Mouse (Mus musculus): Measurements from ENCODE around the gene Sh3d21.

Sh3d21 gene

GRCm38 (mm10) chr4:126105131-126105783 lies 58.0 kb downstream of the Sh3d21 start:
- no peak for DNase-seq

GRCm38 (mm10) chr4:126104261-126105075 lies 58.8 kb downstream of the Sh3d21 start:
- DNase-seq, result peak; percentile 47

- DNase-seq, result peak; percentile 97
Measured at GRCm38 (mm10) chr4:126103590-126104068, 59.7 kb downstream of the Sh3d21 start, which contains the start of gene Stk40. Stk40 (plus strand) TSS chr4:126103957.

GRCm38 (mm10) chr4:126103057-126103581 lies 60.2 kb downstream of the Sh3d21 start:
- DNase-seq, result peak; percentile 62

GRCm38 (mm10) chr4:126102061-126102841 lies 61.0 kb downstream of the Sh3d21 start:
- no peak for DNase-seq

- no peak for DNase-seq
Measured at GRCm38 (mm10) chr4:126100764-126101163, 62.5 kb downstream of the Sh3d21 start.
